In the genomic region with DNA sequence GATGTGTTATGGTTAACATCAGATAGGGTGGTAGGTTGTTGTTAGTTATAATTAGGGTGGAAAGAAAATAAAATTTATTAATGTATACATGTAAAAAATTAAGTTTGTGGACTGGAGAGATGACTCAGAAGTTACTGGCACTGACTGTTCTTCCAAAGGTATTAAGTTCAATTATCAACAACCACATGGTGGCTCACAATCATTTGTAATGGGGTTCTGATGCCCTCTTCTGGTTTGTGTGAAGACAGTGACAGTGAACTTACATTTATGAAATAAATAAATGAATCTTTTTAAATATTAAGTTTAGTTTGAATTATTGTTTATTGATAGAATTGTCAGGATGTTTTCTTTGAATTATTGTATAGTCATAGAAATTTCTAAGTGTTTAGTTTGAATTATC, we compare ENCODE assay signal across 27 mouse cellular contexts.
DNase-seq lines count a peak whose midpoint lies in the region; ATAC-seq and TF ChIP-seq lines count a peak whose summit lies in the region.
"Had no signal": no experiment of that assay in that cellular context is flagged by ENCODE, and none has a peak within 500 bp of the region (broad histone marks: within the 10 kb centered on the region; RNA-seq: fewer than 3 reads in every experiment).

No protein-coding gene starts in this region.

- no peak for DNase-seq in layer of hippocampus, adult 2 months (ENCODE audit: low spot score in 2 of 2)
- no peak for DNase-seq in layer of hippocampus, adult 9-10 months (ENCODE audit: low spot score)
- DNase-seq in 3T3-L1 (ENCODE audit: low read depth, low spot score) (peak; percentile 34), CH12.LX (ENCODE audit: extremely low read depth) (peak; percentile 1), NIH3T3 (ENCODE audit: low read depth) (peak; percentile 32)
- DNase-seq in adrenal gland, adult 8-10 months = no peak
- no peak for DNase-seq in kidney, postnatal 25 days
- no peak for DNase-seq in hindbrain, embryonic 11.5 days (ENCODE audit: low spot score)
- DNase-seq: adrenal gland, postnatal 10 days; adrenal gland, postnatal 36 days; cerebellum, adult 18-20 months; cerebellum, adult 9-10 months; cerebellum, postnatal 14 days; gastrocnemius, postnatal 10 days; gastrocnemius, postnatal 36 days; heart, adult 2 months; kidney, adult 2 months had no signal

- TF ChIP-seq POLR2A in CH12.LX (IDR thresholded peaks at IDR 0.05; ENCODE audit: low read depth, low read length) = no peak

- no peak for ATAC-seq in hindbrain, embryonic 11.5 days (ENCODE audit: low FRiP score)
- ATAC-seq: activated CD4-positive, CD25-positive, alpha-beta regulatory T cell, adult 4 months; CD4-positive, CD25-positive, alpha-beta regulatory T cell, adult 4 months; forebrain, embryonic 13.5 days; forebrain, embryonic 16.5 days; intestine, postnatal 0 days had no signal

- H3K79me2 ChIP-seq in CH12.LX (replicated peaks; ENCODE audit: control insufficient read depth, extremely low read depth, insufficient read depth, poor library complexity, severe bottlenecking) = no peaks in the 10 kb centered on the region

- TF ChIP-seq RAD21 in CH12.LX (IDR thresholded peaks at IDR 0.05; ENCODE audit: low read depth, low read length) = peak; percentile 43

- no peaks in the 10 kb centered on the region for H3K9me3 ChIP-seq in CH12.LX (replicated peaks; ENCODE audit: low read length)
- H3K9me3 ChIP-seq in hindbrain, embryonic 11.5 days (ENCODE audit: control insufficient read depth, low read length) = no peaks in the 10 kb centered on the region; the same call in 1 of the 2 replicates
- H3K9me3 ChIP-seq: G1E had no signal

- TF ChIP-seq CTCF in layer of hippocampus, adult 2 months (conservative IDR thresholded peaks at IDR 0.05) = peak; percentile 10; the same call in 1 of the 2 replicates
- TF ChIP-seq CTCF in CH12.LX (conservative IDR thresholded peaks at IDR 0.05 in 1 of 2, IDR thresholded peaks at IDR 0.05 in 1 of 2; ENCODE audit: low read depth in 2 of 2, low read length in 2 of 2) = peak in 1 of 2 experiments; percentile 68; a peak in 2 of 4 replicates

- H3K4me3 ChIP-seq in layer of hippocampus, adult 2 months = no peak overlapping the region
- H3K4me3 ChIP-seq in CH12.LX (replicated peaks in 1 of 3; ENCODE audit: low read depth in 2 of 3, low read length in 2 of 3, poor library complexity in 1 of 3) = no peak overlapping the region
- no peak overlapping the region for H3K4me3 ChIP-seq in hindbrain, embryonic 11.5 days (ENCODE audit: low read depth, low read length)
- H3K4me3 ChIP-seq: forebrain, embryonic 10.5 days; forebrain, embryonic 13.5 days; heart, adult 2 months; heart, embryonic 10.5 days; heart, embryonic 13.5 days had no signal

- in situ Hi-C loops in CH12.LX (cut with MboI; ENCODE audit: low pct_ligation_motif_present, low pct_unique_long_range_greater_than_20kb, low sequenced_read_pairs) = no loop called here

- TF ChIP-seq EP300 in CH12.LX (IDR thresholded peaks at IDR 0.05; ENCODE audit: low read length) = no peak

- H3K9ac ChIP-seq in CH12.LX (ENCODE audit: insufficient read depth, low read depth) = no peak overlapping the region
- no peak overlapping the region for H3K9ac ChIP-seq in hindbrain, embryonic 11.5 days (ENCODE audit: low read depth, low read length)
- H3K9ac ChIP-seq: forebrain, embryonic 13.5 days; heart, embryonic 13.5 days; hindbrain, embryonic 14.5 days had no signal

- peaks cover 23% of the 10 kb centered on the region for H3K27me3 ChIP-seq in CH12.LX (replicated peaks)
- H3K27me3 ChIP-seq in hindbrain, embryonic 11.5 days (ENCODE audit: control insufficient read depth, insufficient read depth, low read length) = no peaks in the 10 kb centered on the region
- H3K27me3 ChIP-seq: forebrain, embryonic 13.5 days; heart, embryonic 13.5 days had no signal

- no peaks in the 10 kb centered on the region for H3K4me1 ChIP-seq in CH12.LX (ENCODE audit: control insufficient read depth in 1 of 2, insufficient read depth in 2 of 2)
- H3K4me1 ChIP-seq in hindbrain, embryonic 11.5 days (replicated peaks; ENCODE audit: control insufficient read depth, insufficient read depth, low read length) = no peaks in the 10 kb centered on the region
- H3K4me1 ChIP-seq: forebrain, embryonic 10.5 days; forebrain, embryonic 13.5 days; heart, embryonic 10.5 days; heart, embryonic 13.5 days had no signal

- H3K4me2 ChIP-seq in CH12.LX (ENCODE audit: insufficient read depth, low read depth, poor library complexity, severe bottlenecking) = no peak overlapping the region
- H3K4me2 ChIP-seq in hindbrain, embryonic 11.5 days (replicated peaks; ENCODE audit: low read depth, low read length) = no peak overlapping the region
- H3K4me2 ChIP-seq: forebrain, embryonic 13.5 days; heart, embryonic 13.5 days; hindbrain, embryonic 14.5 days had no signal

- H3K36me3 ChIP-seq in CH12.LX (replicated peaks in 1 of 2; ENCODE audit: control insufficient read depth in 1 of 2, insufficient read depth in 1 of 2, low read length in 1 of 2) = no peaks in the 10 kb centered on the region
- H3K36me3 ChIP-seq in hindbrain, embryonic 11.5 days (ENCODE audit: control insufficient read depth, insufficient read depth, low read length) = no peaks in the 10 kb centered on the region
- H3K36me3 ChIP-seq: forebrain, embryonic 10.5 days; G1E; heart, embryonic 10.5 days; heart, embryonic 13.5 days had no signal

- dilution Hi-C loops in CH12.LX (cut with MboI; ENCODE audit: extremely low pct_ligation_motif_present, extremely low pct_unique_long_range_greater_than_20kb, low sequenced_read_pairs) = no loop called here

- H3K27ac ChIP-seq in layer of hippocampus, adult 2 months = no peak overlapping the region
- no peak overlapping the region for H3K27ac ChIP-seq in CH12.LX (ENCODE audit: insufficient read depth, low read depth)
- no peak overlapping the region for H3K27ac ChIP-seq in hindbrain, embryonic 11.5 days (ENCODE audit: low read depth, low read length)
- H3K27ac ChIP-seq: forebrain, embryonic 10.5 days; forebrain, embryonic 13.5 days; heart, adult 2 months; heart, embryonic 10.5 days; heart, embryonic 13.5 days; hindbrain, embryonic 14.5 days had no signal

TF ChIP-seq in CH12.LX, 34 proteins besides CTCF, POLR2A, EP300 and RAD21:
- no peak for TF ChIP-seq CHD1 (IDR thresholded peaks at IDR 0.05; ENCODE audit: low read depth, low read length)
- peak; percentile 34 for TF ChIP-seq SMC3 (IDR thresholded peaks at IDR 0.05; ENCODE audit: low read depth, low read length)

Comparison
In these comparisons a context has a peak if more than half of its experiments do, and no peak if none do; other contexts are left out.
1. DNase-seq: peak in 3T3-L1 (single experiment), CH12.LX (single experiment) and NIH3T3 (single experiment); none in layer of hippocampus, adult 2 months (0 of 2), layer of hippocampus, adult 9-10 months (single experiment), adrenal gland, adult 8-10 months (single experiment), kidney, postnatal 25 days (0 of 2) and hindbrain, embryonic 11.5 days (single experiment).